Mouse (Mus musculus) stomach, postnatal 0 days (tissue): ENCODE data around the gene Actrt3.

Experiments used
- CTCF ChIP-seq: IDR thresholded peaks from 2 replicates; pipeline ENCODE4 v1.5.1; 2016; ENCODE audit warnings: antibody characterized with exemption, low read depth, mild to moderate bottlenecking, moderate library complexity
- EP300 ChIP-seq: optimal IDR thresholded peaks from 2 replicates; pipeline ENCODE3; 2016; ENCODE audit warnings: antibody characterized with exemption

- TF ChIP-seq CTCF (no peak), EP300 (no peak)
Measured at GRCm38 (mm10) chr3:30601175-30601574, 1.4 kb upstream of the Actrt3 start.
